Mouse (Mus musculus): ENCODE measurements around the gene Adora1. TPM values are rescaled to one million over a fixed set of nuclear protein-coding genes. Genes with fewer than 3 reads are reported as not detected.

Gene Adora1
- polyA plus RNA-seq, 1 experiment from 2014 or later: 4.0 TPM

GRCm38 (mm10) chr1:134224649-134225227 is 10.5 kb downstream of the Adora1 start:
- Histone ChIP-seq H3K27me3 (no peaks in the 10 kb centered on the region), H3K9me3 (no peaks in the 10 kb centered on the region), H3K4me2 (no peak overlapping the region), H3K27ac (no peak overlapping the region), H3K4me3 (no peak overlapping the region), H3K4me1 (peaks cover 7% of the 10 kb centered on the region; the same call in 1 of the 2 replicates), H3K36me3 (no peaks in the 10 kb centered on the region), H3K9ac (no peak overlapping the region)
- ATAC-seq (ENCODE audit: borderline replicate concordance, extremely low read depth, low FRiP score, low TSS enrichment): no peak
- WGBS: 68% methylated on average over 12 of the region's 12 CpGs

GRCm38 (mm10) chr1:134222122-134223055 is 12.8 kb downstream of the Adora1 start:
- 35% methylated on average over 8 of the region's 8 CpGs for WGBS
- Histone ChIP-seq H3K9me3 (no peaks in the 10 kb centered on the region), H3K4me2 (no peak overlapping the region), H3K4me3 (no peak overlapping the region), H3K4me1 (peaks cover 7% of the 10 kb centered on the region; the same call in 1 of the 2 replicates), H3K9ac (no peak overlapping the region), H3K36me3 (no peaks in the 10 kb centered on the region), H3K27ac (no peak overlapping the region), H3K27me3 (no peaks in the 10 kb centered on the region)
- ATAC-seq (ENCODE audit: borderline replicate concordance, extremely low read depth, low FRiP score, low TSS enrichment): peak; percentile 57; the same call in 1 of the 2 replicates

GRCm38 (mm10) chr1:134221172-134221571 is 14.1 kb downstream of the Adora1 start:
- no peaks in the 10 kb centered on the region for H3K9me3 ChIP-seq
- no peak overlapping the region for H3K9ac ChIP-seq
- no peak for ATAC-seq (ENCODE audit: borderline replicate concordance, extremely low read depth, low FRiP score, low TSS enrichment)
- 68% methylated on average over 1 of the region's 1 CpGs for WGBS
- H3K4me3 ChIP-seq: no peak overlapping the region
- peaks cover 7% of the 10 kb centered on the region; the same call in 1 of the 2 replicates for H3K4me1 ChIP-seq
- no peaks in the 10 kb centered on the region for H3K36me3 ChIP-seq
- no peak overlapping the region for H3K4me2 ChIP-seq
- no peak overlapping the region for H3K27ac ChIP-seq
- H3K27me3 ChIP-seq: no peaks in the 10 kb centered on the region

GRCm38 (mm10) chr1:134219608-134220007 is 15.6 kb downstream of the Adora1 start:
- Histone ChIP-seq H3K36me3 (no peaks in the 10 kb centered on the region), H3K27me3 (no peaks in the 10 kb centered on the region), H3K4me3 (no peak overlapping the region), H3K9ac (no peak overlapping the region), H3K4me2 (no peak overlapping the region), H3K9me3 (no peaks in the 10 kb centered on the region), H3K4me1 (peaks cover 9% of the 10 kb centered on the region; the same call in 1 of the 2 replicates), H3K27ac (no peak overlapping the region)
- 81% methylated on average over 5 of the region's 5 CpGs for WGBS
- no peak for ATAC-seq (ENCODE audit: borderline replicate concordance, extremely low read depth, low FRiP score, low TSS enrichment)

GRCm38 (mm10) chr1:134217942-134218341 is 17.3 kb downstream of the Adora1 start:
- H3K4me2 ChIP-seq: no peak overlapping the region
- H3K27ac ChIP-seq: no peak overlapping the region
- H3K27me3 ChIP-seq: no peaks in the 10 kb centered on the region
- peaks cover 9% of the 10 kb centered on the region; the same call in 1 of the 2 replicates for H3K4me1 ChIP-seq
- no peaks in the 10 kb centered on the region for H3K9me3 ChIP-seq
- H3K9ac ChIP-seq: no peak overlapping the region
- no peak overlapping the region for H3K4me3 ChIP-seq
- no peak for ATAC-seq (ENCODE audit: borderline replicate concordance, extremely low read depth, low FRiP score, low TSS enrichment)
- H3K36me3 ChIP-seq: no peaks in the 10 kb centered on the region
- 77% methylated on average over 3 of the region's 3 CpGs for WGBS

GRCm38 (mm10) chr1:134217028-134217481 is 18.2 kb downstream of the Adora1 start:
- WGBS: 43% methylated on average over 12 of the region's 12 CpGs
- H3K4me3 ChIP-seq: no peak overlapping the region
- no peak overlapping the region for H3K27ac ChIP-seq
- H3K4me2 ChIP-seq: no peak overlapping the region
- no peaks in the 10 kb centered on the region for H3K9me3 ChIP-seq
- H3K36me3 ChIP-seq: no peaks in the 10 kb centered on the region
- no peaks in the 10 kb centered on the region for H3K27me3 ChIP-seq
- peak; percentile 29; the same call in 1 of the 2 replicates for ATAC-seq (ENCODE audit: borderline replicate concordance, extremely low read depth, low FRiP score, low TSS enrichment)
- H3K9ac ChIP-seq: no peak overlapping the region
- peaks cover 5% of the 10 kb centered on the region; the same call in 1 of the 2 replicates for H3K4me1 ChIP-seq

- Histone ChIP-seq H3K9me3 (no peaks in the 10 kb centered on the region), H3K27me3 (no peaks in the 10 kb centered on the region), H3K36me3 (no peaks in the 10 kb centered on the region), H3K27ac (no peak overlapping the region), H3K4me3 (no peak overlapping the region), H3K4me2 (no peak overlapping the region), H3K4me1 (0 out of 2 replicates have a peak, but pooled peaks cover 3% of the 10 kb centered on the region), H3K9ac (no peak overlapping the region)
- WGBS: 81% methylated on average over 2 of the region's 2 CpGs
- no peak for ATAC-seq (ENCODE audit: borderline replicate concordance, extremely low read depth, low FRiP score, low TSS enrichment)
Observed at GRCm38 (mm10) chr1:134216629-134216971, 18.6 kb downstream of the Adora1 start.

GRCm38 (mm10) chr1:134215751-134216628 is 19.2 kb downstream of the Adora1 start:
- 33% methylated on average over 11 of the region's 11 CpGs for WGBS
- Histone ChIP-seq H3K4me2 (no peak overlapping the region), H3K4me1 (peaks cover 8% of the 10 kb centered on the region), H3K36me3 (no peaks in the 10 kb centered on the region), H3K9me3 (no peaks in the 10 kb centered on the region), H3K27me3 (no peaks in the 10 kb centered on the region), H3K4me3 (no peak overlapping the region), H3K9ac (no peak overlapping the region), H3K27ac (no peak overlapping the region)
- ATAC-seq (ENCODE audit: borderline replicate concordance, extremely low read depth, low FRiP score, low TSS enrichment): no peak

GRCm38 (mm10) chr1:134215059-134215458 is 20.2 kb downstream of the Adora1 start:
- H3K9ac ChIP-seq: no peak overlapping the region
- no peak overlapping the region for H3K4me2 ChIP-seq
- no peaks in the 10 kb centered on the region for H3K27me3 ChIP-seq
- H3K27ac ChIP-seq: no peak overlapping the region
- no peaks in the 10 kb centered on the region for H3K9me3 ChIP-seq
- no peak for ATAC-seq (ENCODE audit: borderline replicate concordance, extremely low read depth, low FRiP score, low TSS enrichment)
- H3K4me1 ChIP-seq: peaks cover 13% of the 10 kb centered on the region
- no peaks in the 10 kb centered on the region for H3K36me3 ChIP-seq
- no peak overlapping the region for H3K4me3 ChIP-seq
- WGBS: 61% methylated on average over 7 of the region's 7 CpGs

- H3K9ac ChIP-seq: no peak overlapping the region
- no peaks in the 10 kb centered on the region for H3K36me3 ChIP-seq
- WGBS: 38% methylated on average over 7 of the region's 7 CpGs
- no peaks in the 10 kb centered on the region for H3K9me3 ChIP-seq
- no peak for ATAC-seq (ENCODE audit: borderline replicate concordance, extremely low read depth, low FRiP score, low TSS enrichment)
- H3K27me3 ChIP-seq: no peaks in the 10 kb centered on the region
- H3K27ac ChIP-seq: no peak overlapping the region
- peaks cover 13% of the 10 kb centered on the region for H3K4me1 ChIP-seq
- no peak overlapping the region for H3K4me2 ChIP-seq
- H3K4me3 ChIP-seq: no peak overlapping the region
Observed at GRCm38 (mm10) chr1:134213405-134213804, 21.8 kb downstream of the Adora1 start.

- Histone ChIP-seq H3K36me3 (no peaks in the 10 kb centered on the region), H3K27ac (no peak overlapping the region), H3K4me1 (peaks cover 13% of the 10 kb centered on the region), H3K9me3 (no peaks in the 10 kb centered on the region), H3K27me3 (no peaks in the 10 kb centered on the region), H3K4me2 (no peak overlapping the region), H3K9ac (no peak overlapping the region), H3K4me3 (no peak overlapping the region)
- ATAC-seq (ENCODE audit: borderline replicate concordance, extremely low read depth, low FRiP score, low TSS enrichment): no peak
- 78% methylated on average over 6 of the region's 6 CpGs for WGBS
Observed at GRCm38 (mm10) chr1:134212351-134212750, 22.9 kb downstream of the Adora1 start.

Data from lung, embryonic 15.5 days (tissue).